Mouse (Mus musculus) left cerebral cortex, postnatal 10 days (tissue): ENCODE results near the gene Atcay. TPM values are rescaled to one million over a fixed set of nuclear protein-coding genes. Genes with fewer than 3 reads are reported as not detected.
A peak's percentile ranks its signal among the peaks of the same experiment; 100 is the strongest.
"Not testable (repeated sequence)": the region's sequence is repeated elsewhere in the genome, so short reads cannot be mapped to it uniquely, and the experiment has no call there.

Experiments used
- DNase-seq, 2 experiments: peaks; one replicate each; pipeline ENCODE4 v3.0.0; 2021 to 2022; ENCODE audit warnings: low spot score in 2 of 2, mixed read lengths in 1 of 2; ENCODE audit errors: extremely low spot score in 1 of 2
- intact Hi-C: fragments of 180-260 bp; cut with DNase I; formaldehyde crosslinking; loops from one replicate; pipeline ENCODE4 v1.15.1; 2025
- total RNA-seq, 2 experiments: library from RNA; stranded (reverse); gene quantifications; 2 replicates each; pipeline ENCODE4 v1.2.3; 2021

Gene Atcay
- total RNA-seq, 2 experiments from 2014 or later, result 209 to 222 TPM

DNA sequence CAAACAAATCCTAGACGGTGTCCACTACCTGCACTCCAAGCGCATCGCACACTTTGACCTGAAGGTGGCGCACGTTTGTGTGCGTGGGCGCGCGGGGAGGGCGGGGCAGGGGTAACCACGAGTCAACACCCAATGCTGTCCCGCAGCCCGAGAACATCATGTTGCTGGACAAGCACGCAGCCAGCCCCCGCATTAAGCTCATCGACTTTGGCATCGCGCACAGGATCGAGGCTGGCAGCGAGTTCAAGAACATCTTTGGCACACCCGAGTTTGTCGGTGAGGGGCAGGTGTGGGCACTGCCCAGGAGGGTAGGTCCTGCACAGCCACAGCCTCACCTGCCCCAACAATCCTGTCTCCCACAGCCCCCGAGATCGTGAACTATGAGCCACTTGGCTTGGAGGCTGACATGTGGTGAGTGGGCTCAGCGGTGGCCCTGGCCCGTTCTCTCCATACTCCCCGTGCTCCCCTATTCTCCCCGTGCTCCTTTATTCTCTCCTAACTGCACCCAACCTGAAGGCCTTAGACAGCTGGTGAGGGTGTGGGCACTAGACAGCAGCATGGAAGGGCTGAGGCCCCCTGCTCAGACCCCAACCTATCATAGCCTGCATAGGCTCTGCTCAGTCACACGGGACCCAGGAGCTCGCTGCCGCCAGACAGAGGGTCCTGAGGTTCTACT, 40.3 kb downstream of the Atcay start:
- no peak for DNase-seq

DNA sequence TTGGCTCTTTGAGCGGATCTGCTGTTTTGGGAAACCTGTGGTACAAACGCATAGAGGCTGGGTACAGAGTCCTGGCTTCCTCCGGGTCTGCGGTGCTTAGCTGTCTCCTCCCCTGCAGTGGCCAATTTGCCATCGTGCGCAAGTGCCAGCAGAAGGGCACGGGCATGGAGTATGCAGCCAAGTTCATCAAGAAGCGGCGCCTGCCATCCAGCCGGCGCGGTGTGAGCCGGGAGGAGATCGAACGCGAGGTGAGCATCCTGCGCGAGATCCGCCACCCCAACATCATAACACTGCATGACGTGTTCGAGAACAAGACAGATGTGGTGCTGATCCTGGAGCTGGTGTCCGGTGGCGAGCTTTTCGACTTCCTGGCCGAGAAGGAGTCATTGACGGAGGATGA, 40.8 kb downstream of the Atcay start:
- no peak for DNase-seq
- intact Hi-C loops, result no loop called here

More for the DNA sequence above, 40.3 kb downstream of the Atcay start:
- intact Hi-C loops, result no loop called here

DNA sequence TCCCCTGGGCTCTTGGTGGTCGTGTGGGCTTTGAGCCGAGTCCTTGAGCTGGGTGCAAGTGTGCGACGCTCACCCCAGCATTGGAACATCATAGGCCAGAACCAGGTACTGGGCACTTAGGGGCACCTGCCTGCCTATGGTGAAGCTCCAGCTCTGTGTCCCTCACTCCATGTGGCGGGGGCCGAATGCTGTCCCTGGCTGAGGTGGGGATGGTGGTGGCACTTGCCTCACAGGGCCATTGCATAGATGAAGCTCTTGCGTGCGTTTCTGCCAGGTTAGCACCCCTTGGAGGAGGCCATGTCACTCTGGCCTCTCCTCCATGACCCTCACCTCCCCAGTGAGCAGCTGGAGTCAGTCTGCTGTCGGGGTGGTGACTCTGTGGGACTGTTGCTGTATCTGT, 43.5 kb downstream of the Atcay start:
- intact Hi-C loops, result no loop called here
- DNase-seq, result no peak

DNA sequence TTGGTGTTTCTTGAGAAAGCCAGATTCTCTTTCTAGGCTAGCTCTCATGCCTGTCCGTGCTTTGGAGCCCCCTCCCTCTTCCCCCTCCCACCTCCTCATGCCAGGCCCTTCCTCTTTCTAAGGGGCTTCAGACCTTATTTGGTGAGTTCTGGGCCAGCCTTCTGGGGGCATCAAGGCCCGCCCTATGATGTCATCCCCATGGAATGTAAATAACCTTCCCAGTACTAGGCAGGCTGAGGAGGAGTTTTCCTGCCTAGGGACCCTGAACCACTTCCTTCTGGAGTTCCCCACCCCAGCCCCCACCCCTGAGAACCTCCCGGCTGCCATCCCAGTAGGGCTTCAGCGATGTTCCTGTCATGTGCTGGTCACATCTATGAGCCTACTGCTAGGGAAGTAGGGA, 45.9 kb downstream of the Atcay start:
- intact Hi-C loops, result no loop called here
- no peak for DNase-seq

DNA sequence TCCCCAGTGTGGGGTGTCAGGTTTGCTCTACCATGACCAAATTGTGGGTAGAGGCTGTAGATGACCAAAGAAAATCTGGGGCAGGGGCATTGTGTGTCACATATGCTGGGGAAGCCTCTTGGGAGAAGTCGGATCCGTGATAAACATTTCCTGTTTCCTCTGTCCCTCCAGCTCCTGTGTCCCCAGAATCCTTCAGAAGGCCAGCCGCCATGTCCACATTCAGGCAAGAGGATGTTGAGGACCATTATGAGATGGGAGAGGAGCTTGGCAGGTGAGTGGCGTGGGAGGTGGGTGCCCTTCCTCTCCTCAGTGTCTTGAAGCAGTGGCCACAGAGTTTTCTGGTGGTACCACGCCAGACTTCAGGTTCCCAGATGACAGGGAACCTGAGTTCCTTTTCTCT, 46.8 kb downstream of the Atcay start, which contains the start of gene 4930442H23Rik:
Gene 4930442H23Rik, minus strand, starts transcription at position 45 of the 400 bp plus-strand sequence.
- no peak for DNase-seq
- intact Hi-C loops, result no loop called here

DNA sequence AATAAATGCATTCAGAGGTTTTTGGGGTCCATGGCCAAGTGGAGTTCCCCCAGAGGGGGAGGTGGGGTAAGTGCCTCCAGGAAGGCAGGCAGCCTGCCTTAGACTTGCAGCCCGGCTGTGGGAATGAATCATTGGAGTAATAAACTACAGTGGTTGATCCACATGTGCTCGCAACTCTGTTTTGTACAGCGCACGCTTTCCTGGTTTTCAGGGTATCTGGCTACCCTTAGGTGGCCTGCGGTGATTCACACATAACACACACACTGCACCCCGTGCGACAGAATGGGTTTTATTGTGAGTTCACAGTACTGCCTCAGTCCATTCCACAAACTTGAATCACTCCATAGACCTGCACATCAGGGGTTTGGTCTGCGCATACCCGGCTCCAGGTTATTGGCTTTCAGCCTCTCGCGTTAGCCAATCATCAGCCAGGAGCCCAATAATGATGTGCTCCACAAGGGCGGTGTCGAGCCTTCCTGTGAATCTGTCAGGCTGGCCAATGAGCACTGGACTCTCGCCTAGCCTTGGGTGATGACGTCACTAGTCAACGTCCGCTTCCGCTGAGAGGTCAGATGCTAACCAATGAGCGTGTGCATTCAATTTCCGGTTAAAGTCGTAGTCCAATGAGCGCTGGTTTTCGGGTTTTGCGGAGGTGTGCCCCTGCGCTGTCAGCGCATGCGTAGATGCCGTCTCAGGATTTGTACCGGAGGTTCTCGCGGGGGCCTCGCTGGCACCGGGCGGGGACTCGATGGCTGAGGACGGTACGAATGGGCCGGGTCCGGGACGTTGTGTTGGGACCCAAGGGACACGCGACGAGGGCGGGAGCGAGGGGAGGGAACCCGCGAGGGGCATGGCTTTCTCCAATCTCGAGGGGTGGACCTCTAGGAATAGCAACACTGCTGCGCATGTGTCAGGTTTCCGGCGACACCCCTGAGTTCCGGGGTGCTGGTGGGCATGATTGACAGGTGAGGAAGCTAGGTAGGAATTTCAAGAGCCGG, 48.0 kb downstream of the Atcay start, which contains the start of gene Dapk3:
Gene Dapk3, plus strand, starts transcription at position 670 of the 998 bp plus-strand sequence.
- DNase-seq, result peak; percentile 97 to 99
- intact Hi-C loops, result no loop called here

DNA sequence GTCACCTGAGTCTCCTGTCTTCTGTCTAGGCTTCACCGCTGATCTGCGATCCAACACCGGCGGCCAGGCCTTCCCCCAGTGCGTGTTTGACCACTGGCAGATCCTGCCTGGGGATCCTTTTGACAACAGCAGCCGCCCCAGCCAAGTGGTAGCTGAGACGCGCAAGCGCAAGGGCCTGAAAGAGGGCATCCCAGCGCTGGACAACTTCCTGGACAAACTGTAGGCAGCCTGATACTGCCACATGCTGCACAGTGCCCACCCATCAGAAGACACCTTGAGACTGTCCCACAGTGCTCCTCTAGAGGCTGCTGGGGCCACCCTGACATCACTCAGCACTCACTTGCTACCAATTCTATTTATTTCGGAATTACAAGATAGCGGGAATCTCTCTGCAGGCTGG, 48.8 kb downstream of the Atcay start:
- DNase-seq, intact Hi-C loops: not testable (repeated sequence)

DNA sequence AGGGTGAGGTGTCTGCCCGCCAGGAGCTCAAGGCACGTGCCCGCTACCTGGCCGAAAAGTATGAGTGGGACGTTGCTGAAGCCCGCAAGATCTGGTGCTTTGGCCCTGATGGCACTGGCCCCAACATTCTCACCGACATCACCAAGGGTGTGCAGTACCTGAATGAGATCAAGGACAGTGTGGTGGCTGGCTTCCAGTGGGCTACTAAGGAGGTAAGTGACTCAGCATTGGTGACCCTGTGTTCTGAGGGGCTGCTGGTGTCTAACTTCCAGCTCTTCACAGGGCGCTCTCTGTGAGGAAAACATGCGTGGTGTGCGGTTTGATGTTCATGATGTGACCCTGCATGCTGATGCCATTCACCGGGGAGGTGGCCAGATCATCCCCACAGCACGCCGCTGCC, 49.7 kb downstream of the Atcay start:
- intact Hi-C loops, result no loop called here
- DNase-seq, result no peak

DNA sequence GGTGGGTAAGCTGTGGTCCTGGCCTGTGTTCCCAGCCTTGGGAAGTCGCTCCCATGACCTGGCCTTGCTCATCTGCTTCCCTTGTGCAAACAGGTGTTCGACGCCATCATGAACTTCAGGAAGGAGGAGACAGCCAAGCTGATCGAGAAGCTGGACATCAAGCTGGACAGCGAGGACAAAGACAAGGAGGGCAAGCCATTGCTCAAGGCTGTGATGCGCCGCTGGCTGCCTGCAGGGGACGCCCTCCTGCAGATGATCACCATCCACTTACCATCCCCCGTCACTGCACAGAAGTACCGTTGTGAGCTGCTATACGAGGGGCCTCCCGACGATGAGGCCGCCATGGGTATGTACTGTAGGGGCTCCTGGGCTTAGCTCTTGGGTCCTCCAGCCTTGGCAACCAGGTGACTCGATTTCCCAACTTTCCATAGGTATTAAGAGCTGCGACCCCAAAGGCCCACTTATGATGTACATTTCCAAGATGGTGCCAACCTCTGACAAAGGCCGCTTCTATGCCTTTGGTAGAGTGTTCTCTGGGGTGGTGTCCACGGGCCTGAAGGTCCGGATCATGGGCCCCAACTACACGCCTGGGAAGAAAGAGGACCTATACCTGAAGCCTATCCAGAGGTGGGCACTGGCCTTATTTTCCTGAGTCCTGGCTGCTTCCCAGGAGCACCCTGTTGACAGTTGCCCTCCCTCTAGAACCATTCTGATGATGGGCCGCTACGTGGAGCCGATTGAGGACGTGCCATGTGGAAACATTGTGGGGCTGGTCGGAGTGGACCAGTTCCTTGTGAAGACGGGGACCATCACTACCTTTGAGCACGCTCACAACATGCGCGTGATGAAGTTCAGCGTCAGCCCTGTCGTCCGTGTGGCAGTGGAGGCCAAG, 50.9 kb downstream of the Atcay start:
- intact Hi-C loops, result no loop called here
- DNase-seq, result peak in 1 of 2 experiments; percentile 34

DNA sequence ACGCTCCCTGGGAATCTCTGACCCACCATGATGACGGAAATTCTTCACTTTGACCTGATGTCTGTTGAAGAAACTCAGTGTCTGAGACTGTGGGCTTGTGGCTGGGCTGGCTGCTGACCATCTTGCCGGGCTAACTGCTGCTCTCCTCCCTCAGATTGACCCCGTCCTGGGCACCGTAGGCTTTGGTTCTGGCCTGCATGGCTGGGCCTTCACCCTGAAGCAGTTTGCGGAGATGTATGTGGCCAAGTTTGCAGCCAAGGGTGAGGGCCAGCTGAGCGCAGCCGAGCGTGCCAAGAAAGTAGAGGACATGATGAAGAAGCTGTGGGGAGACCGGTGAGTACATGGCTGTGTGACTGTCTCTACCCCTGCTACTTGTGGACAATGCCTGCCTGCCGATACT, 51.7 kb downstream of the Atcay start:
- intact Hi-C loops, result no loop called here
- no peak for DNase-seq

DNA sequence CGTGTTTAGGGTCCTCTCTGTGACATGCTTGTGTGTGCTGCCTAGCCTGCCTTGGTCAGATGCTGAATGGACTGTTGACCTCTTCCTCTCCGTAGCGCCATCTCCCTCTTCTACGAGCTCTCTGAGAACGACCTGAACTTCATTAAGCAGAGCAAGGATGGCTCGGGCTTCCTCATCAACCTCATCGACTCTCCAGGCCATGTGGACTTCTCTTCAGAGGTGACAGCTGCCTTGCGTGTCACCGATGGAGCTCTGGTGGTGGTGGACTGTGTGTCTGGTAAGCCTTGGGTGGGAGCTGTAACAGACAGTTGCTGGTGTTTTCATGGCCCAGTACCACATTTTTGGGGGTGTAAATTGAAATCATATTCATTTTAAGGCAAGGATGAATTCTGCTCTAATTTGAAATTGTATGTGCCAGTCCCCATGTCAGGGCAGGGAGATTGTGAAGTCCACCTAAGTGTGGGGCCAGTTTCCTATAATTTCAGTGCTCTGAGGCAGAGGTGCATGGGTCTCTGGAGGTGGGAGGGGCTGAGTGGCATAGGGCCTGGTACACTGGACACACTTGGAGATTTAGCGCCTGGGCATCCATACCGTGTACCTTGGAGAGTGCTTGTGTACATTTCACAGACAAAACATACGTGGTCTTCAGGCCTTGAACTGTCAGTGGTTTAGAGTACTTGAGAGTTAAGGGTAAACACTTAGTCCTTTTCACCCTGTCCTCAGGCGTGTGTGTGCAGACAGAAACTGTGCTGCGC, 52.5 kb downstream of the Atcay start:
- intact Hi-C loops, result no loop called here
- DNase-seq, result no peak

DNA sequence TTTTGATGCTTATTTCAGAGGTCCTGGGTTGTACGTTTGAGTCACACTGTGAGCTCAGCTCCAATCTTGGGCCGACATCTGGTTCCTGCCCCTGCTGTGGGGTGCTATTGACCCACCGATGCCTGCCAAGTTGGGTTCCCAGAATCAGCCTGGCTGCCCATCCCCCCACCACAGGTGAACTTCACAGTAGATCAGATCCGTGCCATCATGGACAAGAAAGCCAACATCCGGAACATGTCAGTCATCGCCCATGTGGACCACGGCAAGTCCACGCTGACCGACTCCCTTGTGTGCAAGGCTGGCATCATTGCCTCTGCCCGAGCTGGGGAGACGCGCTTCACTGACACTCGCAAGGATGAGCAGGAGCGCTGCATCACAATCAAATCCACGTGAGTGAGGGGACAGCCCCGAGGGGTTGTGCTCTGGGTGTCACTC, 53.1 kb downstream of the Atcay start:
- intact Hi-C loops, result no loop called here
- peak in 1 of 2 experiments; percentile 75 for DNase-seq

DNA sequence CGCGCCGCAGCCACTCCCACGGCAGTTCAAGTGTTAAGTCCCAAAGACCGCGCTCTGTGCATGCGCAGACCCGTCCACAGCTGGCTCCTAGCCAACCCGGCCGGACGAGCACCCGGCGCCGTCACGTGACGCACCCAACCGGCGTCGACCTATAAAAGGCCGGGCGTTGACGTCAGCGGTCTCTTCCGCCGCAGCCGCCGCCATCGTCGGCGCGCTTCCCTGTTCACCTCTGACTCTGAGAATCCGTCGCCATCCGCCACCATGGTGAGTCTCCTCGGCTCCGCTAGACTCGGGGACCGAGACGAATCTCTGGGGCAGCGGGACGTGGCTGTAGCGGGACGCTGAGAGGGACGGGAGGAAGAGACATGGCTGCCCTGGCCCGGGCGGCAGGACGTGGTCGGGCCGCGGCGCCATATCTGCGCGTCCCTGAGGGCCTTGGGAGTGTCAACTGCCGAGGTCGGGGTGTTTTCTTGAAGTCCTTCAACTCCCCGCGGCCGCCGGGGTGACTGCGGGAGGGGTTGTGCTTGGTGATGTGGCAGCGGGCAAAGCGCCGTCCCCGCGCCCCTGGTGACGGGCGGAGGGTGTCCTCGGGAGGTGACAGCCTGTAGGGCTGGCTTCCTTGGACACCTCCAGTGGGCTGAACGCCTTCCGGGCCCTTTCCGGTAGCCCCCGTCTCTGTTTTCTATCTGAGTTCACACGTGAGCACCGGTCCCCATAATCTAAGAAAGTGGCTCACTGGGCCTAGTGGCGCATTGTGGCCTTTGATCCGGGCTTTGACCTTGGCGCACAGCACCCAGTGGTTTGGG, 54.0 kb downstream of the Atcay start, which contains the start of gene Eef2:
Gene Eef2, plus strand, starts transcription at position 166 of the 806 bp plus-strand sequence.
- intact Hi-C loops, result no loop called here
- peak; percentile 98 to 100 for DNase-seq

DNA sequence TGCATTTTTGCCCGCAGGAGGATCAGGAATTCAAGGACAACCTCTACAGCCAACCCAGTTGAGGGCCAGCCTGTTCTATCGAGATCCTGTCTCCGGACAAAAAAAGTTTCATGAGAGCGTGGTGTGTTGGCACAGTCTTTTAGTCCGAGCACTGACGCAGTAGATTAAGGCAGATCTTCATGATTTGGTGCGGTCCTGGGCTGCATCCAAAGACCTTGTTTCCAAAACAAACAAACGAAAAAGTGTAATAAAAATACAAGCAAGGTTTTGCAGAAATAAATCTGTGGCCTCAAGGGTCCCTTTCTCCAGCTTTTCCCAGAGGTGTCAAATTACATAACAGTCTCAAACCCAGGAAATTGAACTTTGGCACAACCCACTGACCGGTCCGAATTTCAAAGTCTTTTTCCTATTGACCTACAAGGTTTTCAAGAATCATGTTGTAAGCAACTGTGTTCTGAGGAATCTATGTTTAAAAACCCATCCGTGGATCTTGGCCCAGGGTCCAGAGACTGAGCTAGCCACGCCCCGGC, 54.6 kb downstream of the Atcay start:
- DNase-seq, result peak in 1 of 2 experiments; percentile 65
- intact Hi-C loops, result no loop called here

DNA sequence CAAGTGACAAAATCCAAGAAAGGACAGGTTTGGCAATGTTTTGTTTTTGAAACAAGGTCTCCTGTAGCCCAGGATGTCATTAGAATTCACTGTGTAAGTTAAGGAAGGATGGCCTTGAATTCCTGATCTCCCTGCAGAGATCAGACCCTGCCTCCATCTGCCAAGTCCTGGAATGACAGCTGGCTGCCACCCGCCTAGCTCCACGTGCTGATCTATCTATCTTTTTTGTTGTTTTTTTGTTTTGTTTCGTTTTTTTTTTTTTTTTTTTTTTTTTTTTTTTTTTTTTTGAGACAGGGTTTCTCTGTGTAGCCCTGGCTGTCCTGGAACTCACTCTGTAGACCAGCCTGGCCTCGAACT, 55.3 kb downstream of the Atcay start:
- peak in 1 of 2 experiments; percentile 51 for DNase-seq
- intact Hi-C loops, result not testable (repeated sequence)

DNA sequence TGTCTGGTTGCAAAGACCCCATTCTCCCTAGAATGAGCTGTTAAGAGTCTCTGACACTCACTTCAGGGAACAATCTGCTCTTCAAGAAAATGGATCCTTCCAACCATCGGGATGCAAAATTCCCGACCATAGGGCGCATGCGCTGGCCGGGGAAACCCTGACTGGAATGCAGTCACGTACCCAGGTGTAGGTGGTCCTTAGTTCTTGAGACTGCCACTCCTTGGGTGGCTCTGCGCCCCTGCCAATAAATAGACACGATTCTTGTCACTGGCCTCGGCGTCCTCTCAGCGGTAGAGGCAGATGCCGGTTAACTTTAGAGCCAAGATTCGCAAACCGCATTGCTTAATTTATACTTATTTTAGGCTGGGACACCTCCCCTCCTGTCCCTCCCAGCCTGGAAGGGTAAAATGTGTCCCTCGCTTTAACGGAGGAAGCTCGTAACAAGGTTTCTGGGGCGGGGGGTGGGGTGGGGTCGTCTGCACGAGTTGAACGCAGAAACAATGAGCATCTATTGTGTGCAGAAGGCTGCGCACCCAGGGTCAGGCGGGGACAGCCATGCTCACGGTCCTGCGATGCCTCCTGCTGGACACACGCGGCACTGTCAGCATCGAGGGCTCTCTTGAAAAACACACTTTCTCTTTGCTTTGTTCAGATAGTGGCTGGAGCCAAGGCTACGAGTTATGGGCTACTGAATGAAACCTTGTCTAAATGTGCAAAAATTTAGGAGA, 55.9 kb downstream of the Atcay start:
- intact Hi-C loops, result no loop called here

More for the DNA sequence above, 55.9 kb downstream of the Atcay start:
- DNase-seq, result peak; percentile 86 to 92
